Mouse (Mus musculus) stomach, postnatal 0 days (tissue): Measurements from ENCODE around the gene Rcan1.

Experiments used
- CTCF ChIP-seq: IDR thresholded peaks from 2 replicates; pipeline ENCODE4 v1.5.1; 2016; ENCODE audit warnings: antibody characterized with exemption, low read depth, mild to moderate bottlenecking, moderate library complexity
- EP300 ChIP-seq: optimal IDR thresholded peaks from 2 replicates; pipeline ENCODE3; 2016; ENCODE audit warnings: antibody characterized with exemption

DNA sequence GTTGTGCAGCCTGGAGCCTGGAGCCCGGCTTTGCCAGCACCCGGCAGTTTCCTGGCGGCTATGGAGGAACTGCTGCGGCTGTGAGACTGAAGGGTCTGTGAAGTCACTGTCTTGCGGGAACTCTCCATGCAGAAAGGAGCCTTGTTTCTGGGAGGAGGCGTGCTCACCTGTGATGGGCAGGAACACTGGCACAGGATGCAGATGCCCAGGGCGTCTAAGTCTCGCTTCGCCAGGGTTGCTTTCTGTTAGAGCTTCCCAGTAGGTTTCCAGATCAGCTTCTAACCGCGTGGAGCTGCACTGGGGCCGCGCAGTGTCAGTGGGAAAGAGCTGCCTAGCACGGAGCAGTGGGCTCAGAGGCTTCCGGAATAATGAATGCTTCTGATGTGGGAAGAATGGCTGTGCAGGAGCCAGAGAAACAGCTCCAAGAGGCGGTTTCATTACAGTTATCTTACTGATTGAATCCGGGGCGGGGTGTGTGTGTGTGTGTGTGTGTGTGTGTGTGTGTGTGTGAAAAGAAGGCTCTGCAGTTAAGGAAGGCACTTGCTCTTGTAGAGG is 35.2 kb downstream of the Rcan1 start:
- TF ChIP-seq CTCF (no peak), EP300 (no peak)
